Mouse (Mus musculus): ENCODE data around the gene Gng2. TPM values are rescaled to one million over a fixed set of nuclear protein-coding genes. Genes with fewer than 3 reads are reported as not detected.

Gene Gng2
- polyA plus RNA-seq, 1 experiment from 2014 or later: 390 TPM

- Histone ChIP-seq H3K4me1 (replicated peaks) (peaks cover 13% of the 10 kb centered on the region), H3K9me3 (no peaks in the 10 kb centered on the region), H3K9ac (no peak overlapping the region), H3K4me3 (no peak overlapping the region), H3K27ac (0 out of 2 replicates have a peak overlapping the region, but pooled peaks have one; percentile 23), H3K4me2 (no peak overlapping the region), H3K27me3 (no peaks in the 10 kb centered on the region), H3K36me3 (no peaks in the 10 kb centered on the region)
- 39% methylated on average over 3 of the region's 3 CpGs for WGBS
- no peak for ATAC-seq (ENCODE audit: low FRiP score)
Measured at GRCm38 (mm10) chr14:19991861-19992260, 14.4 kb upstream of the Gng2 start.

GRCm38 (mm10) chr14:19990436-19990993 is 13.1 kb upstream of the Gng2 start:
- Histone ChIP-seq H3K27ac (no peak overlapping the region), H3K4me2 (no peak overlapping the region), H3K9me3 (no peaks in the 10 kb centered on the region), H3K9ac (no peak overlapping the region), H3K4me1 (replicated peaks) (peaks cover 27% of the 10 kb centered on the region), H3K27me3 (no peaks in the 10 kb centered on the region), H3K4me3 (no peak overlapping the region), H3K36me3 (no peaks in the 10 kb centered on the region)
- no peak for ATAC-seq (ENCODE audit: low FRiP score)
- WGBS: 53% methylated on average over 1 of the region's 1 CpGs

GRCm38 (mm10) chr14:19988410-19988809 is 11.0 kb upstream of the Gng2 start:
- Histone ChIP-seq H3K4me1 (replicated peaks) (peaks cover 48% of the 10 kb centered on the region), H3K4me3 (no peak overlapping the region), H3K9me3 (no peaks in the 10 kb centered on the region), H3K27me3 (no peaks in the 10 kb centered on the region), H3K36me3 (no peaks in the 10 kb centered on the region), H3K27ac (peak overlapping the region; percentile 78), H3K4me2 (no peak overlapping the region), H3K9ac (no peak overlapping the region)
- 93% methylated on average over 3 of the region's 3 CpGs for WGBS
- no peak for ATAC-seq (ENCODE audit: low FRiP score)

- peak overlapping the region; percentile 55 for H3K4me2 ChIP-seq
- peak; percentile 76 for ATAC-seq (ENCODE audit: low FRiP score)
- peak overlapping the region; percentile 100 for H3K27ac ChIP-seq
- H3K27me3 ChIP-seq: no peaks in the 10 kb centered on the region
- no peaks in the 10 kb centered on the region for H3K36me3 ChIP-seq
- no peaks in the 10 kb centered on the region for H3K9me3 ChIP-seq
- peak overlapping the region; percentile 70 for H3K9ac ChIP-seq
- H3K4me1 ChIP-seq (replicated peaks): peaks cover 48% of the 10 kb centered on the region
- peak overlapping the region; percentile 31 for H3K4me3 ChIP-seq
- WGBS: 2% methylated on average over 8 of the region's 8 CpGs
Measured at GRCm38 (mm10) chr14:19987358-19987834, 10.0 kb upstream of the Gng2 start.

GRCm38 (mm10) chr14:19986614-19987357 is 9.4 kb upstream of the Gng2 start:
- H3K27ac ChIP-seq: peak overlapping the region; percentile 100
- no peaks in the 10 kb centered on the region for H3K36me3 ChIP-seq
- H3K4me2 ChIP-seq: peak overlapping the region; percentile 55
- H3K4me3 ChIP-seq: peak overlapping the region; percentile 31
- WGBS: under 1% methylated on average over 13 of the region's 13 CpGs
- peaks cover 46% of the 10 kb centered on the region for H3K4me1 ChIP-seq (replicated peaks)
- peak; percentile 92 for ATAC-seq (ENCODE audit: low FRiP score)
- H3K9me3 ChIP-seq: no peaks in the 10 kb centered on the region
- no peaks in the 10 kb centered on the region for H3K27me3 ChIP-seq
- peak overlapping the region; percentile 76 for H3K9ac ChIP-seq

GRCm38 (mm10) chr14:19985912-19986613 is 8.6 kb upstream of the Gng2 start:
- peaks cover 40% of the 10 kb centered on the region for H3K4me1 ChIP-seq (replicated peaks)
- peak overlapping the region; percentile 100 for H3K27ac ChIP-seq
- no peak for ATAC-seq (ENCODE audit: low FRiP score)
- H3K9ac ChIP-seq: peak overlapping the region; percentile 76
- H3K27me3 ChIP-seq: no peaks in the 10 kb centered on the region
- peak overlapping the region; percentile 31; the same call in 1 of the 2 replicates for H3K4me3 ChIP-seq
- H3K9me3 ChIP-seq: no peaks in the 10 kb centered on the region
- whole genome bisulfite sequencing: 25% methylated on average over 8 of the region's 8 CpGs
- H3K4me2 ChIP-seq: peak overlapping the region; percentile 55
- no peaks in the 10 kb centered on the region for H3K36me3 ChIP-seq

- peak overlapping the region; percentile 55 for H3K4me2 ChIP-seq
- WGBS: 6% methylated on average over 13 of the region's 13 CpGs
- no peak overlapping the region for H3K4me3 ChIP-seq
- H3K9ac ChIP-seq: peak overlapping the region; percentile 76
- no peaks in the 10 kb centered on the region for H3K36me3 ChIP-seq
- H3K4me1 ChIP-seq (replicated peaks): peaks cover 40% of the 10 kb centered on the region
- H3K9me3 ChIP-seq: no peaks in the 10 kb centered on the region
- H3K27me3 ChIP-seq: no peaks in the 10 kb centered on the region
- H3K27ac ChIP-seq: peak overlapping the region; percentile 100
- ATAC-seq (ENCODE audit: low FRiP score): 0 out of 2 replicates have a peak, but pooled peaks have one; percentile 19
Measured at GRCm38 (mm10) chr14:19985107-19985911, 7.9 kb upstream of the Gng2 start.

- Histone ChIP-seq H3K36me3 (no peaks in the 10 kb centered on the region), H3K4me3 (peak overlapping the region; percentile 61), H3K27ac (peak overlapping the region; percentile 96), H3K4me1 (replicated peaks) (peaks cover 50% of the 10 kb centered on the region), H3K9me3 (no peaks in the 10 kb centered on the region), H3K4me2 (peak overlapping the region; percentile 55), H3K9ac (peak overlapping the region; percentile 89), H3K27me3 (no peaks in the 10 kb centered on the region)
- peak; percentile 95 for ATAC-seq (ENCODE audit: low FRiP score)
- under 1% methylated on average over 24 of the region's 24 CpGs for WGBS
Measured at GRCm38 (mm10) chr14:19976421-19977270, 781 bp downstream of the Gng2 start.

GRCm38 (mm10) chr14:19974978-19975493 is 2.4 kb downstream of the Gng2 start:
- peak overlapping the region; percentile 57 for H3K4me3 ChIP-seq
- H3K9ac ChIP-seq: peak overlapping the region; percentile 87
- peak; percentile 36; the same call in 1 of the 2 replicates for ATAC-seq (ENCODE audit: low FRiP score)
- 8% methylated on average over 11 of the region's 11 CpGs for WGBS
- peak overlapping the region; percentile 95 for H3K27ac ChIP-seq
- H3K4me1 ChIP-seq (replicated peaks): peaks cover 66% of the 10 kb centered on the region
- peak overlapping the region; percentile 72 for H3K4me2 ChIP-seq
- H3K36me3 ChIP-seq: no peaks in the 10 kb centered on the region
- H3K9me3 ChIP-seq: no peaks in the 10 kb centered on the region
- H3K27me3 ChIP-seq: no peaks in the 10 kb centered on the region

GRCm38 (mm10) chr14:19974429-19974828 is 3.0 kb downstream of the Gng2 start:
- Histone ChIP-seq H3K27me3 (no peaks in the 10 kb centered on the region), H3K4me3 (peak overlapping the region; percentile 57), H3K27ac (peak overlapping the region; percentile 95), H3K9ac (peak overlapping the region; percentile 87), H3K9me3 (no peaks in the 10 kb centered on the region), H3K4me1 (replicated peaks) (peaks cover 70% of the 10 kb centered on the region), H3K4me2 (peak overlapping the region; percentile 72), H3K36me3 (no peaks in the 10 kb centered on the region)
- WGBS: 54% methylated on average over 5 of the region's 5 CpGs
- no peak for ATAC-seq (ENCODE audit: low FRiP score)
